Mouse (Mus musculus): ENCODE measurements at regions not wholly inside any gene's neighbourhood (a gene's known extent, or its start where the extent isn't known, plus 50 kb on each side); places are given as distances from the start of the nearest gene placed in this dataset.

DNA sequence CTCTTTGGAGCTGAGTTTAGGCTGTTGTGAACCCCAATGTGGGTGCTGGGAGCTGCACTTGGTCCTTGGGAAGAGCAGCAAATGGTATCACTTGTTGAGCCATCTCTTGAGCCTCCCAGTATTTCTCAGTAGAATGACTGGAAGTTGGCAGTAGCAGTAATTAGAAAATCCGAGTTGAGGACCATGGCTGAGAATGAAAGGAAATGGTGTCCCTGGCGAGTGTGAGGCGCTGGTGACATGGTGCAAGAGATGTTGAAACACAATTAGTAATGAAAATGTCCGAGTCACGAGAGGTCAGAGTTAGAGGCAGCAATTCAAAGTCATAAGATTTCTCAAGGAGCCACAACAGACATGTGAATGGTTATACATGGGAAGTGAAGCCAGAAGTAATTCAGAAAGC is 73.2 kb upstream of the Lef1 start:
- Histone ChIP-seq H3K79me3 (ENCODE audit: low read depth) (no peaks in the 10 kb centered on the region), H3K4me3 (ENCODE audit: insufficient read depth, poor library complexity, severe bottlenecking) (no peak overlapping the region), H3K27me3 (ENCODE audit: control insufficient read depth, insufficient read depth, insufficient read length) (no peaks in the 10 kb centered on the region), H3K36me3 (ENCODE audit: control insufficient read depth, insufficient read depth) (no peaks in the 10 kb centered on the region), H3K79me2 (ENCODE audit: control insufficient read depth, insufficient read depth) (no peaks in the 10 kb centered on the region), H3ac (ENCODE audit: control insufficient read depth, insufficient read length, low read depth) (no peak overlapping the region)
- no peak for TF ChIP-seq CTCF (IDR thresholded peaks at IDR 0.05; ENCODE audit: control insufficient read depth, insufficient read depth, insufficient read length)
- TF ChIP-seq MYOG (IDR thresholded peaks at IDR 0.05; ENCODE audit: control insufficient read depth, extremely low read depth, insufficient read length), result no peak
- TF ChIP-seq MYOD1 (IDR thresholded peaks at IDR 0.05; ENCODE audit: control insufficient read depth, insufficient read length, low read depth), result no peak
- TF ChIP-seq CEBPB (IDR thresholded peaks at IDR 0.05; ENCODE audit: low read depth), result no peak
- TF ChIP-seq USF1 (IDR thresholded peaks at IDR 0.05; ENCODE audit: low read depth), result no peak
- TF ChIP-seq FOSL1 (IDR thresholded peaks at IDR 0.05; ENCODE audit: insufficient read depth, low read length, poor library complexity, severe bottlenecking), result no peak
- TF ChIP-seq MAX (IDR thresholded peaks at IDR 0.05), result no peak

DNA sequence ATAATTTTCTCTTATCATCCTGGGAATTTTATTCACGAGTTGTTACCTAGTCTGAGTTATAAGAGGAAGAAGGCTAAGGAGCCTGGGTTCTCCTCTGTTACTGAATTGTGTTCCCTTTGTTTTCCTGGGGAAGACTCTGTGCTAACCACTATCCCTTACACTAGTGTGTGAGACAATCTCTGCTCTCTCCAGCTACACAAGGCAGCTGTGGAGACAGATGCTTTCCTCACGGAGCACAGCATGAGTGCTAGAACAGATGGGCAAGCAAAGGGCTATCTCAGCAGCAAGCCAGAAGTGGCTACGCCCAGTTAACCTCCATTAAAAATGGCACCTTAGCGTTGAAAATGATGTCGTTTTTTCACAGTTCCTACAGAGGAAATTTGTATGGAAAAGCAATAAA is 75.5 kb upstream of the Lef1 start:
- no peak for TF ChIP-seq CTCF (IDR thresholded peaks at IDR 0.05; ENCODE audit: control insufficient read depth, insufficient read depth, insufficient read length)
- no peak for TF ChIP-seq MAX (IDR thresholded peaks at IDR 0.05)
- no peak for TF ChIP-seq CEBPB (IDR thresholded peaks at IDR 0.05; ENCODE audit: low read depth)
- TF ChIP-seq FOSL1 (IDR thresholded peaks at IDR 0.05; ENCODE audit: insufficient read depth, low read length, poor library complexity, severe bottlenecking), result no peak
- TF ChIP-seq MYOG (IDR thresholded peaks at IDR 0.05; ENCODE audit: control insufficient read depth, extremely low read depth, insufficient read length), result no peak
- no peak for TF ChIP-seq MYOD1 (IDR thresholded peaks at IDR 0.05; ENCODE audit: control insufficient read depth, insufficient read length, low read depth)
- no peak for TF ChIP-seq USF1 (IDR thresholded peaks at IDR 0.05; ENCODE audit: low read depth)
- no peak overlapping the region for H3ac ChIP-seq (ENCODE audit: control insufficient read depth, insufficient read length, low read depth)

DNA sequence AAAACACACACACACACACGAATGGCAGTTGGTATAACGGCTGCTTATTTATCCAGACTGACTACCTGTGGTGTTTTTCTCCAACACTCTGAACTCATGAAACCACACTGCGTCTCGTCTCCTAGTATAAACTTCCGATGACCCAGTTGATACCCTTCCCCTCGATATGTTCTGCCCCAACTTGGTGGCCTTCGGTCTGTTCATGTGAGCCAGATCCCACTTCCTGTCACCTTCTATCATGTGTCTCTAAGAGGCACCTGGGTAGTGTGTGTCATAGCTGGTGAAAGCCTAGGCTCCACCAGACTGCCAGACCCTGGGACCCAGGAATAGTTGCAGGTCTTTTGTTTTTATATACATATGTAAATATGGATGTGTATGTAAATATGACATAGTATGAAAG is 83.9 kb upstream of the Lef1 start:
- no peaks in the 10 kb centered on the region for H3K36me3 ChIP-seq (ENCODE audit: control insufficient read depth, insufficient read depth)
- H3K79me2 ChIP-seq (ENCODE audit: control insufficient read depth, insufficient read depth), result no peaks in the 10 kb centered on the region
- H3K27me3 ChIP-seq (ENCODE audit: control insufficient read depth, insufficient read depth, insufficient read length), result no peaks in the 10 kb centered on the region
- TF ChIP-seq CEBPB (IDR thresholded peaks at IDR 0.05; ENCODE audit: low read depth), result no peak
- no peak for TF ChIP-seq USF1 (IDR thresholded peaks at IDR 0.05; ENCODE audit: low read depth)
- no peak for TF ChIP-seq FOSL1 (IDR thresholded peaks at IDR 0.05; ENCODE audit: insufficient read depth, low read length, poor library complexity, severe bottlenecking)
- no peak for TF ChIP-seq MYOG (IDR thresholded peaks at IDR 0.05; ENCODE audit: control insufficient read depth, extremely low read depth, insufficient read length)
- no peak for TF ChIP-seq MYOD1 (IDR thresholded peaks at IDR 0.05; ENCODE audit: control insufficient read depth, insufficient read length, low read depth)
- no peak for TF ChIP-seq MAX (IDR thresholded peaks at IDR 0.05)
- TF ChIP-seq CTCF (IDR thresholded peaks at IDR 0.05; ENCODE audit: control insufficient read depth, insufficient read depth, insufficient read length), result no peak
- no peak overlapping the region for H3ac ChIP-seq (ENCODE audit: control insufficient read depth, insufficient read length, low read depth)
- no peaks in the 10 kb centered on the region for H3K79me3 ChIP-seq (ENCODE audit: low read depth)
- no peak overlapping the region for H3K4me3 ChIP-seq (ENCODE audit: insufficient read depth, poor library complexity, severe bottlenecking)

More for the DNA sequence above, 75.5 kb upstream of the Lef1 start:
- Histone ChIP-seq H3K79me2 (ENCODE audit: control insufficient read depth, insufficient read depth) (no peaks in the 10 kb centered on the region), H3K4me3 (ENCODE audit: insufficient read depth, poor library complexity, severe bottlenecking) (no peak overlapping the region), H3K79me3 (ENCODE audit: low read depth) (no peaks in the 10 kb centered on the region), H3K36me3 (ENCODE audit: control insufficient read depth, insufficient read depth) (no peaks in the 10 kb centered on the region), H3K27me3 (ENCODE audit: control insufficient read depth, insufficient read depth, insufficient read length) (no peaks in the 10 kb centered on the region)

DNA sequence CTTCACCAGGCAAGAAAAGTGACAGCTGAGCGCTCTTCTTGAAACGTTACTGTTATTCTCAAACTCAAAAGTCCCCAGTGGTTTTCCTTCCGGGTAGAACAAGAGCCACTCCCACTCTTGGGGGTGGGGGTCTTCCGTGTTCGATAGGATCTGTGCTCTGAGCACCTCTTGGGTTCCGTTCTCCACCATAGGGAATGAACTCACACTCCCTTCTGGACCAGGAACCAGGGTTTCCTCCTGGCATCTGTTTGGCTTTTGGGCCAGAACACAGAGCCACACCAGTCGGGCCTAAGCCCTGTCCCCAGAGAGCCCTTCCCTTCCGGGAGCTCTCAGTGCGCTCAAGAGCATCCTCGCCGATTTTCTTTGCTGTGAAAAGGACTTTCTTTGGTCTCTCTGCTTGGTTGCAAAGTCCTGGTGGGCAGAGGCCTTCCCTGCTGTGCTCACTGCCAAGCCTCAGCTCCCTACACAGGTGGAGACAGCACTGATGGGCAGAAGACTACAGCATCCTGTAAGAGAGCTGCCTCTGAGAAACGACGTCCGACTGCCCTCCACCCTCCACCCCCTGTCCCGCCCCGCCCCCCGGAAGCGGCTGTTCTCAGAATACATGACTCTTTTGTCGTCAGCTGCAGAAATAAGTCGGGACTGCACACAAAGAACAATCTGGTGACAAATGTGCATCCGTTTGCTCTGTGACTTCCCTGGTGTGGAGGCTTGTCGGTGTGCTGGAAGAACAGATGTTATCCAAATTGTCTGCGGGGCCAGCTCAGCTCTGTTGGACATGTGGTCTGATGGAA is 90.9 kb upstream of the Lef1 start:
- H3K27me3 ChIP-seq (ENCODE audit: control insufficient read depth, insufficient read depth, insufficient read length), result no peaks in the 10 kb centered on the region
- no peak overlapping the region for H3ac ChIP-seq (ENCODE audit: control insufficient read depth, insufficient read length, low read depth)
- no peaks in the 10 kb centered on the region for H3K79me2 ChIP-seq (ENCODE audit: control insufficient read depth, insufficient read depth)
- no peaks in the 10 kb centered on the region for H3K79me3 ChIP-seq (ENCODE audit: low read depth)
- no peaks in the 10 kb centered on the region for H3K36me3 ChIP-seq (ENCODE audit: control insufficient read depth, insufficient read depth)
- no peak overlapping the region for H3K4me3 ChIP-seq (ENCODE audit: insufficient read depth, poor library complexity, severe bottlenecking)
- TF ChIP-seq MYOG (IDR thresholded peaks at IDR 0.05; ENCODE audit: control insufficient read depth, extremely low read depth, insufficient read length) (no peak), MYOD1 (IDR thresholded peaks at IDR 0.05; ENCODE audit: control insufficient read depth, insufficient read length, low read depth) (no peak), USF1 (IDR thresholded peaks at IDR 0.05; ENCODE audit: low read depth) (no peak), CTCF (IDR thresholded peaks at IDR 0.05; ENCODE audit: control insufficient read depth, insufficient read depth, insufficient read length) (no peak), CEBPB (IDR thresholded peaks at IDR 0.05; ENCODE audit: low read depth) (no peak), FOSL1 (IDR thresholded peaks at IDR 0.05; ENCODE audit: insufficient read depth, low read length, poor library complexity, severe bottlenecking) (no peak), MAX (IDR thresholded peaks at IDR 0.05) (no peak)

DNA sequence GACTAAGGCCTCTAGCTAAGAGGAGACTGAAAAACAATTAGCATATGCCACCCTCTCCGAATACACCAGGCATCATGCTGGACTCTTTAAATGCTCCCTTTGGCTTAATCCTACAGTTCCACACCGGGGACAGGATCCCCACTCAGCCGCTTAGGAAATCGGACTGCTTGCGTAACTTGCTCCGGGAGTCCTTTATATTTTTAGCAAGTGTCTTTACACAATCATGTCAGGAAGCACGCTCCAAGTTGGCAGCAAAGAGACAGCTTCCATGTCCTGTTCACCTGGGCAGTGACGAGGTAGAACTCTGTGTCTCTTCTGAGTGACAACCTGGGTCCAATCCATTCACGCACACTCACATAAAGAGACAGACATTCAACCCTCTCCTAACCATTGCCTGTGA is 92.4 kb upstream of the Lef1 start:
- Histone ChIP-seq H3ac (ENCODE audit: control insufficient read depth, insufficient read length, low read depth) (no peak overlapping the region), H3K4me3 (ENCODE audit: insufficient read depth, poor library complexity, severe bottlenecking) (no peak overlapping the region), H3K79me3 (ENCODE audit: low read depth) (no peaks in the 10 kb centered on the region), H3K79me2 (ENCODE audit: control insufficient read depth, insufficient read depth) (no peaks in the 10 kb centered on the region), H3K27me3 (ENCODE audit: control insufficient read depth, insufficient read depth, insufficient read length) (no peaks in the 10 kb centered on the region), H3K36me3 (ENCODE audit: control insufficient read depth, insufficient read depth) (no peaks in the 10 kb centered on the region)
- TF ChIP-seq MYOG (IDR thresholded peaks at IDR 0.05; ENCODE audit: control insufficient read depth, extremely low read depth, insufficient read length), result no peak
- TF ChIP-seq USF1 (IDR thresholded peaks at IDR 0.05; ENCODE audit: low read depth), result no peak
- TF ChIP-seq MAX (IDR thresholded peaks at IDR 0.05), result no peak
- no peak for TF ChIP-seq FOSL1 (IDR thresholded peaks at IDR 0.05; ENCODE audit: insufficient read depth, low read length, poor library complexity, severe bottlenecking)
- no peak for TF ChIP-seq CTCF (IDR thresholded peaks at IDR 0.05; ENCODE audit: control insufficient read depth, insufficient read depth, insufficient read length)
- no peak for TF ChIP-seq MYOD1 (IDR thresholded peaks at IDR 0.05; ENCODE audit: control insufficient read depth, insufficient read length, low read depth)
- no peak for TF ChIP-seq CEBPB (IDR thresholded peaks at IDR 0.05; ENCODE audit: low read depth)
